Mouse (Mus musculus) mesoderm, embryonic 11.5 days (tissue): ENCODE results near the gene Vcpkmt.

Experiments
- DNase-seq: peaks from one replicate; pipeline ENCODE4 v3.0.0-alpha.2; 2012; ENCODE audit warnings: low read depth, low spot score

Vcpkmt gene

DNA sequence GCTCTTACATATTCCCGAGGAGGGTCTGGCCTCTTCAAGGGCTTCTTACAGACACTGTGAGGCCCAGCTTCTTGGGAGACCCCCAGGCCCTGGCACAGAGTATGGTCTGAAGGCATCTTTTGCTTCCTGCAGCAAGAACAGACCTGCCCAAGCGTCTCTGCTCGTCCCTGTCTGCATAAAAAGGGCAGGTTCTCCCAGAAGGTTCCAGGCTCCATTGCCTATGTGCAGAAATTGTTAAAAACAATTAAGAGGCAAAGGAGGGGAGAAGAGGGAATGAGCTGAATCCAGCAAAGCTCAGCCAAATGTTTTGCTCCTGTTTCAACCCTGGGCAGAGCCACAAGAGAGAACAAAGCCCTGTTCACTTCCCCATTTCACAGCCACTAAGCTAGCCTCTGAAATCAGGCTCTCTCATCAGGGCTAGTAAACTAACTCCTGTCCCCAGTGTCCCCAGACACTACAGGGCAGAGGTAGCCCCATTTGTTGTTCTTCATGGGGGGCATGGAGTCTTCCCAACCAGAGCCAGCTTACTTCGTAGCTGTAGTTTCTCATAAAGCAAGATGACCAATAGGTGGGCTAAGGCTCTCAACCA is 44.4 kb downstream of the Vcpkmt start:
- no peak for DNase-seq

DNA sequence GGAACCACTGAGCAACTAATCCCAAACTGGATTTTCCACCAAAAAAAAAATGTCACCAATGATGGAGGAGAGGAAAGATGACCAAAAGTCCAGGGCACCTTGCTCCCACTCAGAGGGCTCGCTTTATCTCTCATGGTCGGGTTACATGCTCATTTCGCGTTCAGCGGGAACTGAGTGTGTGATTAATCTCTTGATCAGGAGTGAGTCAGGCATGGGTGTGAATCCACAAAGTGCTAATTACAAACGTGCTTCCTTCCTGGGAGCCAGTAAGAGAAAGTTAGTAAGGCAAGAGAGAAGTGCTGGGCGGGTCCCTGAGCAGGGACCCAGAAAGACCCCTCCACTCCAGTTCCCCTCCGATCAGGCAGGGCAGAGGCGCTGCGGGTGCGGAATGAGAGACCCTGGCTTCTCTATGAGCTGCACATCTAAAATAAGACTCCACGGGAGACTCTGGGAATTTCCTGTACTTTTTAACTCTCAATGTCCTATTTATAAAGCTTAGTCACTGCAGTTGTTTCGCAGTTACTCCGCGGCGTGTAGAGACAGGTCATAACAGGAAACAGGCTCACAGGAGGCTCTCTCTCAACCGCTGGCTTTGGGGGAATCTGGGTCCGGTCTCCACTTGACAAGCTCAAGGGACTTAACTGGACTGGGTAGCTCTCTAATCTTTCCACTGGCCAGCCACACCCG is 45.0 kb downstream of the Vcpkmt start:
- DNase-seq = peak; percentile 39

- DNase-seq = peak; percentile 54
Observed at GRCm38 (mm10) chr12:69537243-69537674, 45.6 kb downstream of the Vcpkmt start.

DNA sequence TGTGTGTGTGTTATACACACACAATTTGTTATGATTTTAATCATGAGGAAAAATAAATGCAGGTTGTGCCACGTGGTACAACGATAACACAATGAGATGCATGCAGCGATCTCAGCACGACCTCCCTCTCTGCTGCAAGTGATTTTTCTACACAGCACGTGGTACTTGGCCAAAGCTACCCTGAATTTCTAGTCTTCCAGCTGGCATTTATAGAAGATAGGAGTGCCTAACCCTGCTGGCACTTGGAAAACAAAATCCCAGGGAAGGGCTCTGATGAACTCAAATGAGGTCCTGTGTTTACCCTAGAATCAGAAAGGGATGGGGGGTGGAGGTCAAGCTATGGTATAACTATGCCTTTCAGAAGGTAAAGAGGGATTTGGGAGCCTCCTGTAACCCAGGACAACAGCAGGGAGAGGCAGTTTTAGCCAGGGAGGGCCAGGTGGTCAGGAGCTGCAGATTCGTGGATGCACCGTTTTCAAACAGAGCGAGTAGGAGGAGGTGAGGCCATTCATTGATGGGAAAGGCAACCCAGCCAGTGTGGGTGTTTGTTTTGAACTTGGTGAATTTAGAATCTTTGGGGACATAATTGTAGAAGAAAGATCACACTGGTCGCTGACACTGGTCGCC is 46.1 kb downstream of the Vcpkmt start:
- DNase-seq = no peak

DNA sequence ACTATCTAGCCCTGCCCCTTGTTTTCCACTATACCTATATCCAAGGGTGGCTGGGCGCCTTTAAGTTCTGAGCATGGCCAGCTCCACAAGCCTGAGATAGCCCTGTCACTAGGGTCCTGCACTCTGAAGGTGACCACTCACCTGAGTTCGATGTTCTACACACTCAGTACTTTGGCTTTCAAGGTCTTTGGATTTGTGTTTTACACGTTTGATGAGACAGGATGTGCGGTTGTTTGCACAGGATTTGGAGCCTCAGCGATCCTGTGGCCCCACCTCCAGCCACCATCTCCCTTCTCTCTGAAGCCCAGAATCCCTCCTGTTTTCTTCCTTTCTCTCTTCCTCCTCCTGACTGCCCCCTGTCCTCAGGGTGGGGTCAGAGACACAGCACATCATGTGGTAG is 49.6 kb downstream of the Vcpkmt start:
- DNase-seq = no peak

DNA sequence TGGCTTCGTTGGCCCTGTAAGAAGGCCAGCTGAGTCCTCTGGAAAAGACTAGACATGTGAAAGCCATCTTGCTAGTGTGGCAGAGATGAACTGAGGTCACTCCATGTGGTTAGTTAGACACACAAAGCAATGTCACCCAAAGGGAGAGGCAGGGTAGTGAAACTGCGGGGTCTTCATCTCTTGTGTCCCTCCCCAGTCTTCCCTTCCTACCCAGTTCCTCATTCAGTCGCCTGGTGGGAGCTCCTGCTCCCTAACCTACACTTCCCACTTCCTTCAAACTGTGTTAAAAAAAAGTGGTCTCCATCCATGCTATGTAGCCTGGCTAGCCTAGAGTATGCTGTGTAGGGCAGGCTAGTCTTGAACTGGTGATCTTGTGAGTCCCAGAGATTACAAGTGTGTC is 50.3 kb downstream of the Vcpkmt start:
- DNase-seq = no peak

GRCm38 (mm10) chr12:69532091-69532490 is 50.7 kb downstream of the Vcpkmt start:
- no peak for DNase-seq

DNA sequence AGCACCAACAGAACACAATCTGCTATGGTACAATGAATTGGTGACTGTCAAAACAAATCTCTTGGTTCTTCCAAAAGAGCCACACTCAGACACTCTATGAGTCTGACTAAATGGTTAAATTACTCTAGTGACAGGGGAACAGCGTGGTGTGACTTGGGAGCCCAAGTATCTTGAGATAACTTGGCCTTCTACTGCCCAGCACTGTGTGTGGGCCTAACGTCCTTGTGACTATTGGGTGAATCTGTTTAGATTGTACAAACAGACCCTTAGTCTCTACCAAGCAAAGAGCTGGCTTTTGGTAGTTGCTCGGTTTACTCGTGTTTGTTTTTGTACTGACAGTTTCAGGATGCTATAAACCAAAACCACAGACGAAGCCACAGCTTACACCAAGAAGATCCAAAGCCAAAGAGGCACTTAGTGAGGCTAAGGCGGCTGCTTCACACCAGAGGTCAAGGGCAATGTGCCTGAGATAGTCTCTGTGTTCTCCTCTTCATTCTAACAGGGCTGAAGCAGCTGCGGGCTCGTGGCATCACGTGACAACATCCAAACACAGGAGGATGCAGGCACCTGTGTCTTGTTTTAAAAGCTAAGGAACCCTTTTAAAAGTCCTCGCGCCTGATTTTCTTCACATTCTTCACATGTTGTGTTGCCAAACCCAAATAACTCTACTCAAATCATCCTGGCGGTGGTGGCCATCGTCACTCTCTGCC is 53.0 kb downstream of the Vcpkmt start:
- no peak for DNase-seq

GRCm38 (mm10) chr12:69528275-69529032 is 54.4 kb downstream of the Vcpkmt start:
- no peak for DNase-seq
